29 mouse cellular contexts compared by ENCODE assay signal in the genomic region with DNA sequence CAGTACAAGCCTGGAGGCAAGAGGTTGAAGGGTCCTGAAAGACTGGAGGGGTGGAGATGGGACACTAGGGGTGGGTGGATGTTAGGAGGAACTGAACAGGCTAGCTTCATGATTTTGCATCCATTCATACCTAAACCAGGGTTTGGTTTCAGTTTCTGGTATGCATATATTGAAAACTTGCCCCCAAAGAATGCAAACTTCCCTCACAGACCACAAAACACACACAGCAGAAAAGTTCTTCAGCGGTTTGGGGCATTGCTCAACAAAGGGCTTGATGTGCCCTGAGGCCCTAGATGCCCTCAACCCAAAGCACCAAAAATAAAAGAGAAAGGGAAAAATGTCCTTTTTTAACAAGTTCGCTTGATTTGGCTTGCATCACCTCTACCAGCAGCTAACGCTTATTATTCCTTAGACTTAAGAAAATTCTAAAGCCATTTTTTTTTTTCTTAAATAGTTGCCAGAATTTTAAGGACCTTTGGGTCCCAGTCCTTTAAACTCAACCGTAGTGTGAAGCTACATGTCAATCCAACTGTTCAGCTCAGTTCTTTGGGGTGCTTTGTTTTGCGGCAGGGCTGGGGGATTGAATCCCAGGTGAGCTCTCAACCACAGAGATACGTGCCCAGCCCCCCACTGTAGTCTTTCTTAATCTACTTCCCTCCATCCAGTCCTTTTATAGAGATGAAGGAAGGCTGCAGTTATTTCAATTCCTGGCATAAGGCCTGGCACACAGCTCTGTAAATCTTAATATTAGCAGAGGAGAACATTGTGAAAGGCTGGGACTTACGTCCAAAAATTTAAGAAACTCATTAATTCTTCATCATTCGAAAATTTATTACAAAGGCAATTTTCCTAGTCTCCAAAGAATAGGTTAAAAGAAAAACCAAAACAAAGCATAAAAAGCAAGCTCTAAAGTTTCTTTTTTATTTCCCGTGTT. TPM values are rescaled to one million over a fixed set of nuclear protein-coding genes. Genes with fewer than 3 reads are reported as not detected.
A peak's percentile ranks its signal among the peaks of the same experiment; 100 is the strongest.
DNase-seq lines count a peak whose midpoint lies in the region; ATAC-seq and TF ChIP-seq lines count a peak whose summit lies in the region.
"Had no signal": no experiment of that assay in that cellular context is flagged by ENCODE, and none has a peak within 500 bp of the region (broad histone marks: within the 10 kb centered on the region; RNA-seq: fewer than 3 reads in every experiment).

No protein-coding gene starts in this region.

- no peak overlapping the region for H3K4me2 ChIP-seq in lung, postnatal 0 days (replicated peaks; ENCODE audit: low read depth, low read length)
- H3K4me2 ChIP-seq in myocyte (ENCODE audit: low read depth): peak overlapping the region; percentile 2
- H3K4me2 ChIP-seq in forebrain, embryonic 15.5 days (replicated peaks): no peak overlapping the region
- H3K4me2 ChIP-seq: hindbrain, embryonic 15.5 days; lung, embryonic 15.5 days had no signal

- H3K4me3 ChIP-seq in lung, postnatal 0 days (ENCODE audit: low read depth, low read length): no peak overlapping the region
- H3K4me3 ChIP-seq in lung, adult 2 months (replicated peaks; ENCODE audit: extremely low read depth, low read depth, low read length): no peak overlapping the region
- no peak overlapping the region for H3K4me3 ChIP-seq in myocyte
- H3K4me3 ChIP-seq in forebrain, embryonic 15.5 days: no peak overlapping the region
- no peak overlapping the region for H3K4me3 ChIP-seq in midbrain, embryonic 10.5 days
- H3K4me3 ChIP-seq: hindbrain, embryonic 15.5 days; lung, embryonic 15.5 days had no signal

- H3K27me3 ChIP-seq in lung, postnatal 0 days (replicated peaks; ENCODE audit: insufficient read depth, low read length): peaks cover 32% of the 10 kb centered on the region
- no peaks in the 10 kb centered on the region for H3K27me3 ChIP-seq in myocyte (ENCODE audit: control insufficient read depth, insufficient read depth, insufficient read length)
- peaks cover 30% of the 10 kb centered on the region for H3K27me3 ChIP-seq in forebrain, embryonic 15.5 days
- H3K27me3 ChIP-seq in midbrain, embryonic 10.5 days (ENCODE audit: low read depth, poor library complexity, severe bottlenecking): peaks cover 56% of the 10 kb centered on the region

- no peaks in the 10 kb centered on the region for H3K36me3 ChIP-seq in lung, postnatal 0 days (ENCODE audit: insufficient read depth, low read length)
- H3K36me3 ChIP-seq in myocyte (ENCODE audit: control insufficient read depth, insufficient read depth): no peaks in the 10 kb centered on the region
- H3K36me3 ChIP-seq in forebrain, embryonic 15.5 days: no peaks in the 10 kb centered on the region
- H3K36me3 ChIP-seq in midbrain, embryonic 10.5 days: no peaks in the 10 kb centered on the region
- H3K36me3 ChIP-seq: embryonic facial prominence, embryonic 10.5 days; heart, embryonic 15.5 days; hindbrain, embryonic 15.5 days; lung, embryonic 15.5 days had no signal

- peaks cover 9% of the 10 kb centered on the region for H3K4me1 ChIP-seq in lung, postnatal 0 days (ENCODE audit: insufficient read depth, low read depth, low read length)
- H3K4me1 ChIP-seq in lung, adult 2 months (ENCODE audit: control insufficient read depth, insufficient read depth, low read length): peaks cover 4% of the 10 kb centered on the region; the same call in 1 of the 2 replicates
- H3K4me1 ChIP-seq in forebrain, embryonic 15.5 days: peaks cover 25% of the 10 kb centered on the region
- H3K4me1 ChIP-seq in midbrain, embryonic 10.5 days: peaks cover 44% of the 10 kb centered on the region

- 51% methylated on average over 9 of the region's 9 CpGs for WGBS in lung, postnatal 0 days
- 61% methylated on average over 9 of the region's 9 CpGs for WGBS in lung, adult 2 months
- 31% methylated on average over 9 of the region's 9 CpGs for WGBS in forebrain, embryonic 15.5 days
- WGBS in midbrain, embryonic 10.5 days: 33% methylated on average over 9 of the region's 9 CpGs

- H3K79me2 ChIP-seq in myocyte (ENCODE audit: control insufficient read depth, insufficient read depth): no peaks in the 10 kb centered on the region

- H3ac ChIP-seq in myocyte (ENCODE audit: control insufficient read depth, insufficient read length): no peak overlapping the region

- TF ChIP-seq EP300 in lung, postnatal 0 days (IDR thresholded peaks at IDR 0.05): no peak

- no peak overlapping the region for H3K27ac ChIP-seq in lung, postnatal 0 days (ENCODE audit: low read length)
- no peak overlapping the region for H3K27ac ChIP-seq in forebrain, embryonic 15.5 days (replicated peaks)
- no peak overlapping the region for H3K27ac ChIP-seq in midbrain, embryonic 10.5 days (replicated peaks)
- H3K27ac ChIP-seq: embryonic facial prominence, embryonic 10.5 days; heart, embryonic 15.5 days; hindbrain, embryonic 15.5 days; lung, embryonic 15.5 days had no signal

- no peak for TF ChIP-seq CTCF in lung, postnatal 0 days (IDR thresholded peaks at IDR 0.05)
- TF ChIP-seq CTCF in lung, adult 2 months (IDR thresholded peaks at IDR 0.05; ENCODE audit: insufficient read depth, low read length): no peak

- H3K9me3 ChIP-seq in lung, postnatal 0 days (ENCODE audit: low read length): no peaks in the 10 kb centered on the region
- H3K9me3 ChIP-seq in forebrain, embryonic 15.5 days: no peaks in the 10 kb centered on the region
- no peaks in the 10 kb centered on the region for H3K9me3 ChIP-seq in midbrain, embryonic 10.5 days (replicated peaks)
- H3K9me3 ChIP-seq: embryonic facial prominence, embryonic 10.5 days; heart, embryonic 15.5 days; hindbrain, embryonic 15.5 days; lung, embryonic 15.5 days had no signal

- H3K9ac ChIP-seq in lung, postnatal 0 days (replicated peaks; ENCODE audit: low read depth): no peak overlapping the region
- no peak overlapping the region for H3K9ac ChIP-seq in forebrain, embryonic 15.5 days (replicated peaks)
- H3K9ac ChIP-seq: heart, embryonic 15.5 days; hindbrain, embryonic 15.5 days; lung, embryonic 15.5 days had no signal

- ATAC-seq in lung, postnatal 0 days: no peak
- ATAC-seq in common myeloid progenitor, adult 5-6 weeks (replicated peaks; ENCODE audit: low read depth, poor library complexity, severe bottlenecking): peak; percentile 70
- ATAC-seq in forebrain, embryonic 15.5 days (replicated peaks): no peak
- ATAC-seq: forebrain, embryonic 16.5 days; intestine, embryonic 16.5 days had no signal

- no peak for TF ChIP-seq POLR2A in lung, adult 2 months (IDR thresholded peaks at IDR 0.05; ENCODE audit: borderline replicate concordance, extremely low read depth, low read depth, low read length)
- TF ChIP-seq POLR2A in myocyte (IDR thresholded peaks at IDR 0.05; ENCODE audit: insufficient read length, low read depth): no peak

- DNase-seq in lung, postnatal 0 days (ENCODE audit: low spot score): peak; percentile 20
- no peak for DNase-seq in lung, adult 2 months
- peak; percentile 27 for DNase-seq in A20 (ENCODE audit: low read depth, low spot score)
- DNase-seq in midbrain, embryonic 10.5 days (ENCODE audit: low spot score): no peak
- DNase-seq in urinary bladder, postnatal 4 days (ENCODE audit: low spot score in 2 of 2): no peak
- DNase-seq: adrenal gland, postnatal 25 days; cerebellum, adult 9-11 months; gastrocnemius, postnatal 10 days; heart, postnatal 36 days; kidney, adult 9 months; kidney, postnatal 25 days; layer of hippocampus, postnatal 36 days; lung, postnatal 4 days had no signal

TF ChIP-seq in myocyte, 11 proteins besides CTCF, POLR2A, EP300 and RAD21:
- no peak for TF ChIP-seq POLR2AphosphoS2 (IDR thresholded peaks at IDR 0.05; ENCODE audit: insufficient read length, low read depth)
- TF ChIP-seq CEBPB (IDR thresholded peaks at IDR 0.05; ENCODE audit: insufficient read depth, poor library complexity, severe bottlenecking): peak; percentile 84
- TF ChIP-seq E2F4 (IDR thresholded peaks at IDR 0.05; ENCODE audit: insufficient read depth): no peak
TF ChIP-seq in myocyte: peak in this region for 1.

RNA-seq across cellular contexts. Expression of a gene that starts 1.2 kb away (rescaled TPM):
- 0.12 TPM in 1 of 2 replicates, not detected in the other for polyA plus RNA-seq in lung, postnatal 0 days (2015; fragmentation: Nextera tagmentation; extraction: Ambion mirVana)
- 0.24 and 0.37 TPM in 2 replicates for polyA plus RNA-seq in lung, adult 2 months (2012; rRNA removed)
- 0.87 and 1.3 TPM in 2 replicates for total RNA-seq in common myeloid progenitor, adult 5-6 weeks (2017)
- 0.17 TPM for polyA plus RNA-seq in myocyte (2012; fragmentation: generic; extraction: Trizol)
- 0.70 and 0.88 TPM in 2 replicates for polyA plus RNA-seq in forebrain, embryonic 15.5 days (2015; fragmentation: Nextera tagmentation; extraction: Ambion mirVana)
- 21.1 and 25.7 TPM in 2 replicates for polyA plus RNA-seq in midbrain, embryonic 10.5 days (2016; fragmentation: Nextera tagmentation; extraction: Ambion mirVana)
- total RNA-seq: adrenal gland, postnatal 25 days; heart, adult 8-10 months; heart, postnatal 36 days; layer of hippocampus, adult 8-10 months; layer of hippocampus, postnatal 36 days; left cerebral cortex, postnatal 10 days; liver, adult 2 months; neutrophil, adult 5-6 weeks had no signal
- polyA plus RNA-seq: cortical plate, adult 2 months; liver, adult 2 months; midbrain, postnatal 0 days had no signal

Comparison
In these comparisons a context has a peak if more than half of its experiments do, and no peak if none do; other contexts are left out.
1. DNase-seq: peak in lung, postnatal 0 days (single experiment) and A20 (single experiment); none in lung, adult 2 months (single experiment), midbrain, embryonic 10.5 days (single experiment) and urinary bladder, postnatal 4 days (0 of 2).
2. RNA of a gene that starts 1.2 kb away (polyA plus RNA-seq): 21.1 to 25.7 TPM in midbrain, embryonic 10.5 days; 0.70 to 0.88 TPM in forebrain, embryonic 15.5 days, 0.24 to 0.37 TPM in lung, adult 2 months, 0.17 TPM in myocyte (single experiment) and 0.12 TPM in lung, postnatal 0 days; every median in the first group is over 10 times any median in the second.